Comparison of ENCODE assay signal across 24 mouse cellular contexts in the genomic region with DNA sequence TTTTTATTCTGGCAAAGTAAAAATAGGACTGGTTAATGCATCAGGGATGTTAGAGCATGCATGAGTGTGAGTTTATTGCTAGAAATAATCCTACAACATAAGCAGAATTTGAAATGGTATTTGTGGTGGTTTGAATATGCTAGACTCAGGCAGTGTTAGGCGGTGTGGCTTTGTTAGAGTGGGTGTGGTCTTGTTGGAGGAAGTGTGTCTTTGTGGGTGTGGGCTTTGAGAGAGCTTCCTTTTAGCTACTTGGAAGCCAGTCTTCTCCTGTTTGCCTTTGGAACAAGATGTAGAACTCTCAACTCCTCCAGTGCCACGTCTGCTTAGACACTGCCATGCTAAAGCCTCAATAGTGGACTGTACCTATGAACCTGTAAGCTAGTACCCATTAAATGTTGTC. TPM values are rescaled to one million over a fixed set of nuclear protein-coding genes. Genes with fewer than 3 reads are reported as not detected.
DNase-seq lines count a peak whose midpoint lies in the region; ATAC-seq and TF ChIP-seq lines count a peak whose summit lies in the region.
"Had no signal": no experiment of that assay in that cellular context is flagged by ENCODE, and none has a peak within 500 bp of the region (broad histone marks: within the 10 kb centered on the region; RNA-seq: fewer than 3 reads in every experiment).

No protein-coding gene starts in this region.

- no peak for ATAC-seq in lung, postnatal 0 days
- peak; percentile 77 for ATAC-seq in CD4-positive, CD25-positive, alpha-beta regulatory T cell, adult 4 months
- ATAC-seq in common myeloid progenitor, adult 5-6 weeks (replicated peaks; ENCODE audit: low read depth, poor library complexity, severe bottlenecking): peak; percentile 68
- ATAC-seq: hindbrain, embryonic 16.5 days had no signal

- H3K4me1 ChIP-seq in lung, postnatal 0 days (ENCODE audit: insufficient read depth, low read depth, low read length): no peaks in the 10 kb centered on the region
- H3K4me1 ChIP-seq: forebrain, embryonic 10.5 days had no signal

- no peak for TF ChIP-seq EP300 in lung, postnatal 0 days (IDR thresholded peaks at IDR 0.05)

- H3K9me3 ChIP-seq in lung, postnatal 0 days (ENCODE audit: low read length): no peaks in the 10 kb centered on the region
- H3K9me3 ChIP-seq: heart, embryonic 12.5 days had no signal

- no peak for TF ChIP-seq CTCF in lung, postnatal 0 days (IDR thresholded peaks at IDR 0.05)

- WGBS in lung, postnatal 0 days: 72% methylated on average over 2 of the region's 2 CpGs

- H3K27ac ChIP-seq in lung, postnatal 0 days (ENCODE audit: low read length): no peak overlapping the region
- H3K27ac ChIP-seq: forebrain, embryonic 10.5 days; kidney, postnatal 0 days; layer of hippocampus, adult 2 months; liver, embryonic 14.5 days had no signal

- H3K36me3 ChIP-seq in lung, postnatal 0 days (ENCODE audit: insufficient read depth, low read length): no peaks in the 10 kb centered on the region

- peak; percentile 14 for DNase-seq in lung, postnatal 0 days (ENCODE audit: low spot score)
- no peak for DNase-seq in lung, adult 18-20 months
- DNase-seq in naive thymus-derived CD4-positive, alpha-beta T cell, adult 2 months (ENCODE audit: low read depth): peak; percentile 43
- no peak for DNase-seq in kidney, postnatal 10 days
- no peak for DNase-seq in adipocyte (ENCODE audit: low spot score)
- no peak for DNase-seq in heart, adult 9 months (ENCODE audit: low spot score in 2 of 2)
- DNase-seq: cerebellum, adult 18-20 months; cerebellum, postnatal 25 days; heart, postnatal 36 days; kidney, adult 18-20 months; layer of hippocampus, postnatal 36 days; lung, postnatal 4 days; retina, postnatal 1 day; thymus, postnatal 4 days had no signal

- H3K4me3 ChIP-seq in lung, postnatal 0 days (ENCODE audit: low read depth, low read length): no peak overlapping the region
- H3K4me3 ChIP-seq: forebrain, embryonic 10.5 days; heart, embryonic 12.5 days; layer of hippocampus, adult 2 months; myocyte had no signal

- H3K9ac ChIP-seq in lung, postnatal 0 days (replicated peaks; ENCODE audit: low read depth): no peak overlapping the region
- H3K9ac ChIP-seq: heart, embryonic 12.5 days; liver, embryonic 14.5 days had no signal

- H3K27me3 ChIP-seq in lung, postnatal 0 days (replicated peaks; ENCODE audit: insufficient read depth, low read length): no peaks in the 10 kb centered on the region
- H3K27me3 ChIP-seq: heart, embryonic 12.5 days had no signal

- H3K4me2 ChIP-seq in lung, postnatal 0 days (replicated peaks; ENCODE audit: low read depth, low read length): no peak overlapping the region
- H3K4me2 ChIP-seq: heart, embryonic 12.5 days; midbrain, embryonic 11.5 days had no signal

RNA-seq across cellular contexts. Expression of gene Rsf1, which starts 18.9 kb away (rescaled TPM):
- 16.2 and 17.4 TPM in 2 replicates for polyA plus RNA-seq in lung, postnatal 0 days (2015; fragmentation: Nextera tagmentation; extraction: Ambion mirVana)
- 10 to 100 TPM; 25.3 to 27.5 TPM for polyA plus RNA-seq in CD4-positive, CD25-positive, alpha-beta regulatory T cell, adult 4 months (2017; shearing (Covaris generic))
- 48.5 and 54.9 TPM in 2 replicates for total RNA-seq in common myeloid progenitor, adult 5-6 weeks (2017)

RNA-seq across cellular contexts. Expression of gene Aamdc, which starts 19.3 kb away (rescaled TPM):
- polyA plus RNA-seq in lung, postnatal 0 days (2015; fragmentation: Nextera tagmentation; extraction: Ambion mirVana): 56.1 and 56.3 TPM in 2 replicates
- 10 to 100 TPM; 55.0 to 55.1 TPM for polyA plus RNA-seq in CD4-positive, CD25-positive, alpha-beta regulatory T cell, adult 4 months (2017; shearing (Covaris generic))
- 37.2 and 50.3 TPM in 2 replicates for total RNA-seq in common myeloid progenitor, adult 5-6 weeks (2017)

Comparison
In these comparisons a context has a peak if more than half of its experiments do, and no peak if none do; other contexts are left out.
1. DNase-seq: peak in lung, postnatal 0 days (single experiment) and naive thymus-derived CD4-positive, alpha-beta T cell, adult 2 months (single experiment); none in lung, adult 18-20 months (0 of 2), kidney, postnatal 10 days (single experiment), adipocyte (single experiment) and heart, adult 9 months (0 of 2).